Mouse (Mus musculus): ENCODE results near the gene Prdm11.

DNA sequence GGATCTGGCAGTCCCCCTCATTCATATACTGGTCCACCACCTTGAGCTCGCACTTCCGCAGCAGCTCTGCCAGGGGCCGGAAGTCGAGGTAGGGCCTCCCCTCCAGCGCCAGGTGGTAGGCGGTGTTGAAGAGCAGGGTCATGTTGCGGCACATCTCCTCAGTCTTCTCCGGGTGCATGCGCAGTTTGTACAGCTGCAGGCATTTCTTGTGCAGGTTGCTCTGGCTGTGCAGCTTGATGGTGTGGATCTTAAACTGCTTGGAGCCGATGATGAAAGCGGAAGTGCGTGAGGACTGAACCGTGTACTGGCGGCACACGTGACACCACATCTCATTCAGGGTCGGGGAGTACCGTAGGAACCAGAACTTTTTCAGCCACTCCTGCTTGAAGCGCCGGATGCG lies 72.3 kb downstream of the Prdm11 start:
- no peak for TF ChIP-seq CTCF (IDR thresholded peaks at IDR 0.05; ENCODE audit: borderline replicate concordance, extremely low read depth, insufficient read depth, insufficient read length)
- TF ChIP-seq POLR2A (IDR thresholded peaks at IDR 0.05; ENCODE audit: borderline replicate concordance, extremely low read depth, insufficient read depth, insufficient read length, poor library complexity, severe bottlenecking): no peak

All from brain, embryonic 14.5 days (tissue).